Mouse (Mus musculus) neural tube, embryonic 11.5 days (tissue): Measurements from ENCODE around the gene Ikzf5. TPM values are rescaled to one million over a fixed set of nuclear protein-coding genes. Genes with fewer than 3 reads are reported as not detected.
A peak's percentile ranks its signal among the peaks of the same experiment; 100 is the strongest.
"Not testable (repeated sequence)": the region's sequence is repeated elsewhere in the genome, so short reads cannot be mapped to it uniquely, and the experiment has no call there.

Experiments used
- ATAC-seq: fragments of 200-750 bp; cut with Nextera tagmentation; 2 replicates; pipeline ENCODE4 v1.8.0; 2017; ENCODE audit warnings: moderate number of reproducible peaks, mild to moderate bottlenecking, moderate TSS enrichment, moderate library complexity; ENCODE audit not compliant: insufficient read depth, low FRiP score, low TSS enrichment
- DNase-seq: peaks from one replicate; pipeline ENCODE4 v3.0.0-alpha.2; 2015; ENCODE audit warnings: low spot score
- H3K27ac ChIP-seq: fragments of 300-500 bp; sonication (generic); 2 replicates; pipeline ENCODE4 v1.5.1; 2014; ENCODE audit warnings: low read depth, mild to moderate bottlenecking, low read length
- H3K27me3 ChIP-seq: fragments of 300-500 bp; sonication (generic); 2 replicates; pipeline ENCODE4 v1.6.1; 2014; ENCODE audit warnings: mild to moderate bottlenecking, low read length, mixed read lengths; ENCODE audit not compliant: control insufficient read depth, insufficient read depth
- H3K36me3 ChIP-seq: fragments of 300-500 bp; sonication (generic); 2 replicates; pipeline ENCODE4 v1.6.1; 2014; ENCODE audit warnings: mild to moderate bottlenecking, low read length, moderate library complexity, mixed read lengths; ENCODE audit not compliant: control insufficient read depth, insufficient read depth
- H3K4me1 ChIP-seq: fragments of 300-500 bp; sonication (generic); 2 replicates; pipeline ENCODE4 v1.6.1; 2014; ENCODE audit warnings: low read length, mixed read lengths; ENCODE audit not compliant: control insufficient read depth, insufficient read depth
- H3K4me2 ChIP-seq: fragments of 300-500 bp; sonication (generic); 2 replicates; pipeline ENCODE4 v1.6.1; 2014; ENCODE audit warnings: low read depth, mild to moderate bottlenecking, moderate library complexity
- H3K4me3 ChIP-seq: fragments of 300-500 bp; sonication (generic); 2 replicates; pipeline ENCODE4 v1.5.1; 2014; ENCODE audit warnings: low read depth, low read length
- H3K9ac ChIP-seq: fragments of 300-500 bp; sonication (generic); 2 replicates; pipeline ENCODE4 v1.6.1; 2014; ENCODE audit warnings: mild to moderate bottlenecking, low read length
- H3K9me3 ChIP-seq: fragments of 300-500 bp; sonication (generic); 2 replicates; pipeline ENCODE4 v1.6.1; 2016; ENCODE audit warnings: low read length; ENCODE audit not compliant: control insufficient read depth
- WGBS: fragments of 180-500 bp; shearing (Covaris S2); extraction: QIAGEN DNeasy Blood & Tissue Kit; methylation state at CpG from one replicate; pipeline ENCODE4 v1.1.7; 2014; 5-methylcytosine and 5-hydroxymethylcytosine counted together
- polyA plus RNA-seq: library from polyadenylated mRNA; unstranded; fragments of >200 nt; fragmentation: Nextera tagmentation; extraction: Ambion mirVana; gene quantifications from 2 replicates; pipeline ENCODE4 v1.2.1, GENCODE M21; 2014

Ikzf5 gene
- polyA plus RNA-seq, result 30.0 and 33.9 TPM in 2 replicates

DNA sequence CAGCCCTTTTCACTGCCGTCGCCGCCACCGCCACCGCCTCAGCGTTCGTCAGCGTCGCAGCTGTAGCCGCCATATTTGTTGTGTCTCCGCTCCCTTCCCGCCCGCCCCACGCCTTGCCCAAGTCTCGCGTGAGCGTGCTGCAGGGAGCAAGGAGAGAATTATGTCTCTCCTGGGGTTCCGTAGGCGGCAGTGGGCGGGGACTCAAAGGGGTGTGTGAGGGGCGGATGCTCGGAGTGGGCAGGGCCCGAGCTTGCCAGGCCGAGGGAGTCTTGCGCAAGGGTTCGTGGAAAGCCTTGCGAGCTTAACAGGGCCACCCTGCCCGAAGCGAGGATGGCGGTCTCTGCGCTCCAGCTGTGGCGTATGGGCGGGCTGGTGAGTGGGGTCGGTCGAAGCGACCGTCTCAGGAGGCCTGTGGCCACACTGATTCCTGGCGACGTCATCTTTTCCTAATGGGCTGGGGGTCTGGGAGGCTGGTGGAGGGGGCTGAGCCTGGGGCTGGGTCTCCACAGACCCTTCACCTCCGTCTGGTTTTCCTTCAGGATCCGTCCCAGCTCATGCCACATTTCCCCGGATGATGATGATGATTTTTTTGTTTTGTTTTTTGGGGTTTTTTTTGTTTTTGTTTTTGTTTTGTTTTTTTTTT is at the start of gene Ikzf5, which contains the start of gene Acadsb:
Ikzf5 (minus strand) TSS at position 106 of the 643 bp plus-strand sequence.
Acadsb (plus strand) TSS at position 186 of the 643 bp plus-strand sequence.
- H3K9ac ChIP-seq, result peak within 1 kb of the TSS; percentile 85
- peak; percentile 97 for ATAC-seq

DNA sequence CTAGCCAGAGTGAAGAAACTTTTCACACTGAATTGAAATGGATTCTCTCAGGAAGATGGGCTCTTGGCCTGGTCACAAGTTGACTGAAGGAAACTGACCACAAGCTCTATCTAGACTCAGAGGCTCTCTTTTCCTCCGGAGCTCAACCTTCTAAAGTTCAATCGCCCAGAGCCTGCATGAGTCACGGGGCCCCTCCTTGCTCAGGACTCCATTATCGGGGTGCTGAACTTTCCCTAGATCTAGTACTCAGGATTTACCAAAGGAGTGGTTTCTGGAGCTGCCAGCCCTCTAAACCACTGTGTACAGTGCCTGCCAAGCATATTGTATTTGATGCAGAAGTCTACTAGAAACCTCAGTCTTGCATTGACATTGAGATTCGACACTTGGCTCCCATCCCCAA is 46.4 kb upstream of the Ikzf5 start:
- no peak overlapping the region for H3K9ac ChIP-seq
- no peak for DNase-seq
- no peaks in the 10 kb centered on the region for H3K4me1 ChIP-seq
- no peak overlapping the region for H3K27ac ChIP-seq
- no peak for ATAC-seq
- H3K9me3 ChIP-seq, result no peaks in the 10 kb centered on the region
- 89% methylated on average over 5 of the region's 5 CpGs for WGBS
- no peak overlapping the region for H3K4me2 ChIP-seq
- no peak overlapping the region for H3K4me3 ChIP-seq
- H3K27me3 ChIP-seq, result no peaks in the 10 kb centered on the region
- H3K36me3 ChIP-seq, result no peaks in the 10 kb centered on the region

More for the DNA sequence above, at the start of gene Ikzf5, which contains the start of gene Acadsb:
- Histone ChIP-seq H3K27ac (peak within 1 kb of the TSS; percentile 50; the same call in 1 of the 2 replicates), H3K4me3 (peak within 1 kb of the TSS; percentile 80), H3K4me1 (peaks cover 15% of the 10 kb centered on the region; the same call in 1 of the 2 replicates), H3K36me3 (no peaks in the 10 kb centered on the region), H3K27me3 (no peaks in the 10 kb centered on the region), H3K9me3 (no peaks in the 10 kb centered on the region), H3K4me2 (peak within 1 kb of the TSS; percentile 70)
- DNase-seq, result peak; percentile 98
- WGBS, result under 1% methylated on average over 36 of the region's 42 CpGs

DNA sequence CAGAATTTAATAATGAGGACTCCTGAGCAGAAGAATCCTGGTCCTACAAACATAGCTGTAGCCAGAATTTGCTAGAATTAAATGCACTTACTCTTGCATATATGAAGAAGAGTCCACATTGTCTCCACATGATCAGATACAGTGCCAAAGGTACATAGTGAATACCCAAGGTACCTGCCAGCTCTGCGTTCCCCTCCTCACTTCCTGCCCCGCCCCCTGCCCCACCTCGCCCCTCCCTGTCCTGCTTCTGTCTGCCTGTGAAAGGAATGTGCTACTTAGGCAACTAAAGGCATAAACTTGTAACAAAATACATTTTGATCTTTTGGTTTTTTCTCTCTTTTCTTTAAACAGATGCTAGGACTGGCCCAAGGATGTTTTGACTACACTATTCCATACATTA is 26.7 kb upstream of the Ikzf5 start:
- no peak overlapping the region for H3K4me2 ChIP-seq
- H3K9ac ChIP-seq, result no peak overlapping the region
- DNase-seq, result no peak
- H3K9me3 ChIP-seq, result no peaks in the 10 kb centered on the region
- no peak overlapping the region for H3K27ac ChIP-seq
- H3K36me3 ChIP-seq, result no peaks in the 10 kb centered on the region
- 52% methylated on average over 3 of the region's 3 CpGs for WGBS
- no peaks in the 10 kb centered on the region for H3K4me1 ChIP-seq
- H3K27me3 ChIP-seq, result no peaks in the 10 kb centered on the region
- no peak overlapping the region for H3K4me3 ChIP-seq
- no peak for ATAC-seq

DNA sequence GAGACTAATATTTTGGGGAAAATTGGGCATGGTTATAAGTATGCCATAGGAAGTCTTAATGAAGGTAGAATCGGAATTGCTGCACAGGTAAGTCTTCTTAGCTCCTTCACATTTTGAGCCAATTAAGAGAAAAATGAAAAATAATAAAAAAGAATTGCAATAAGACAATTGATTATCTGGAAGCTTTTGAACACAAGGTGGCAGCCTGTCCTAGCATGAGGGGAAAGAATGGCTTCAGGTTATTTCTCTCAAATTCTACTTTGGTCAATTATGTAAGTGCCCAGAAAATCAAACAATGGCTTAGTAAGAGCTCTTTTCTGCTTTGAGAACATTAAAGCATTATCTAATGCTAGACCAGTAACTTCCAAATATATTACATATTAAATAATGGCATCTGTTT is 24.0 kb upstream of the Ikzf5 start:
- ATAC-seq, result no peak

DNA sequence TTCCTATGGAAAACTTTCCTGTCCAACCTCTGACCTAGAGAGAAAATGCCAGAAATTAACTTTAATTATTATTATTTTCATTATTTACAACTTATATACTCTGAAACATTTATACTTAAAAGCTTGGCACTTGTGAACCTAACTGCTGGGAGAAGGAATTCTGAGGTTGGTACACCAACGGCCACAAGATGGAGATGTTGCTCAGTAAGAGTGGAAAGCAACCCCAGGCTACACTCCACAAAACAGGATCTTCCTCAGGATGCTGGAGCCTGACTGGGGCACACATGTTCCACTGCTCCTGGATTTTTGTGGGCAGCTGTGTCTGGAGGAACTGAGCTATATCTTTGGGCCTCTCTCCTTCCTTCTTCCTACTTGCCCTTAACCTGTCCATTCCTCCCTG is 21.9 kb upstream of the Ikzf5 start:
- H3K4me1 ChIP-seq, result no peaks in the 10 kb centered on the region
- 18% methylated on average over 1 of the region's 1 CpGs for WGBS
- no peak overlapping the region for H3K4me3 ChIP-seq
- ATAC-seq (no peak; the same call in 1 of the 2 replicates), DNase-seq (peak; percentile 66)
- no peaks in the 10 kb centered on the region; the same call in 1 of the 2 replicates for H3K36me3 ChIP-seq
- H3K27ac ChIP-seq, result no peak overlapping the region
- no peak overlapping the region for H3K4me2 ChIP-seq
- H3K27me3 ChIP-seq, result no peaks in the 10 kb centered on the region
- no peaks in the 10 kb centered on the region for H3K9me3 ChIP-seq
- no peak overlapping the region for H3K9ac ChIP-seq

More for the DNA sequence above, 24.0 kb upstream of the Ikzf5 start:
- no peak overlapping the region for H3K4me2 ChIP-seq
- 80% methylated on average over 1 of the region's 1 CpGs for WGBS
- no peak for DNase-seq
- H3K9me3 ChIP-seq, result no peaks in the 10 kb centered on the region
- no peak overlapping the region for H3K27ac ChIP-seq
- no peak overlapping the region for H3K9ac ChIP-seq
- no peaks in the 10 kb centered on the region for H3K27me3 ChIP-seq
- H3K4me3 ChIP-seq, result no peak overlapping the region
- H3K4me1 ChIP-seq, result no peaks in the 10 kb centered on the region
- no peaks in the 10 kb centered on the region; the same call in 1 of the 2 replicates for H3K36me3 ChIP-seq

DNA sequence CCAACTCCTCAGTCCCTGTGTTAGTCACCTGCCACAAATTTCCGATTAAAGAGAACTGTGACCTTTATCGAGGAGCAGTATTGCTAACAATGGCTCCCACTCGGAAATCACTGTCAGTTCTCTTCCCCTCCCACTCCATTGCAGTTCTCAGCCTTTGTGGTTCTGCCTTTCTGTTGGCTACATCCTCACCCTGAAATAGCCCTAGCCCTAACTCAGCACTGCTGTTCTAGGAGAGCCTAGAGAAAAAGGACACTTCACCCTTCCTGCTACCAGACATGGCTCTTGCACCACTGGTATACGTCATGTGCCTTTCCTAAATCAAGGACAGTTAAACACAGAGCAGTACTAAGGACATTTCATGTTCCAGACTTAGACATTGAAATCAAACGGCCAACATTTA is 17.0 kb upstream of the Ikzf5 start:
- no peak overlapping the region for H3K4me2 ChIP-seq
- no peaks in the 10 kb centered on the region; the same call in 1 of the 2 replicates for H3K36me3 ChIP-seq
- ATAC-seq (no peak), DNase-seq (no peak)
- no peak overlapping the region for H3K27ac ChIP-seq
- WGBS, result 84% methylated on average over 5 of the region's 5 CpGs
- H3K4me3 ChIP-seq, result no peak overlapping the region
- no peaks in the 10 kb centered on the region for H3K27me3 ChIP-seq
- no peaks in the 10 kb centered on the region for H3K4me1 ChIP-seq
- no peaks in the 10 kb centered on the region for H3K9me3 ChIP-seq
- H3K9ac ChIP-seq, result no peak overlapping the region

DNA sequence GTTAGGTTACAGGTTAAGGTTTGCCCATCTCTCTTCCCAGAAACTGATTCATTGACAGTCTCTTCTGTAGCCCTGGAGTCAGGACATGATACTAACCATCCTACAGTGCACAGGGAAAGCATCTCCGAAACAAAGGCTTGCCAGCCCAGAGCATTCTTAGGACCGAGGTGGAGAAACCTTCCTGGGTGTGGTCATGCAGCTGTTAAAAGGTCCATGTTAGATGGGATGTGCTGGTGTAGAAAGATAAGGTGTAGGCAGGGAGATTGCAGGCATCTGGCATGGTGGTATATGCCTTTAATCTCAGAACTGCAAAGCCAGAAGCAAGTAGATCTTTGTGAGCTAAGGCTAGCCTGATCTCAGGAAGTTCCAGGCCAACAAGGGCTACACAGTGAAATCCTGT is 14.6 kb upstream of the Ikzf5 start:
- Histone ChIP-seq H3K9me3 (no peaks in the 10 kb centered on the region), H3K4me1 (no peaks in the 10 kb centered on the region), H3K4me2 (no peak overlapping the region), H3K27me3 (no peaks in the 10 kb centered on the region), H3K27ac (no peak overlapping the region), H3K4me3 (no peak overlapping the region), H3K9ac (no peak overlapping the region), H3K36me3 (no peaks in the 10 kb centered on the region)
- DNase-seq (no peak), ATAC-seq (no peak)
- 90% methylated on average over 2 of the region's 2 CpGs for WGBS

DNA sequence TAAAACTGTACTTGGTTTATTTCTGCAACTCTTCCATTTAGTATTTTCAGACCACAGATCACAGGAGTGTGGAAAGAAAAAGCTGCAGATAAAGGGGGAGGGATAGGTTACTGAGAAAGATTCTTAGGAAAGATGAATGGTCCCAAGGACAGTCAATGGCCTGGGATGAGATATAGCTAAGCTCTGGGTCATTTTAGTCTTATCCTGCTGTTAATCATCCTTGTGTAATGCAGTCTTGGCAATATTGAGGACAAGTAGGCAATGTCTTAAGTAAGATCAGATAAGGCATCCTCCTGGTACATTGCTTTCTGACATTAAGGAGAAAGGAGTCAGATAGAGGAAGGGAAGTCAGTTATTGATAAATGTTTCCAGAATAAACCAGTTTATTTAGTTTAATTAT is 7.3 kb upstream of the Ikzf5 start:
- no peaks in the 10 kb centered on the region for H3K27me3 ChIP-seq
- H3K9ac ChIP-seq, result no peak overlapping the region
- H3K9me3 ChIP-seq, result no peaks in the 10 kb centered on the region
- DNase-seq (no peak), ATAC-seq (no peak)
- H3K4me1 ChIP-seq, result no peaks in the 10 kb centered on the region
- no peak overlapping the region for H3K27ac ChIP-seq
- H3K4me2 ChIP-seq, result no peak overlapping the region
- no peak overlapping the region for H3K4me3 ChIP-seq
- no peaks in the 10 kb centered on the region for H3K36me3 ChIP-seq

DNA sequence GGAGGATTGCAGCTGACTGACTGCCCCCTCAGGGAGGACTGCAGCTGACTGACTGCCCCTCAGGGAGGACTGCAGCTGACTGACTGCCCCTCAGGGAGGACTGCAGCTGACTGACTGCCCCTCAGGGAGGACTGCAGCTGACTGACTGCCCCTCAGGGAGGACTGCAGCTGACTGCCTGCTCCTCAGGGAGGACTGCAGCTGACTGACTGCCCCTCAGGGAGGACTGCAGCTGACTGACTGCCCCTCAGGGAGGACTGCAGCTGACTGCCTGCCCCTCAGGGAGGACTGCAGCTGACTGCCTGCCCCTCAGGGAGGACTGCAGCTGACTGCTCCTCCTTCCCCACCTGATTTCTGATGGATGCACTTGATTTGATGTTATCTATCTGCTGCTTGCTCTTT is 6.4 kb upstream of the Ikzf5 start:
- not testable (repeated sequence) for ATAC-seq, H3K9me3 ChIP-seq

More for the DNA sequence above, 6.4 kb upstream of the Ikzf5 start:
- not testable (repeated sequence) for H3K27me3 ChIP-seq, H3K4me1 ChIP-seq, H3K4me3 ChIP-seq, H3K4me2 ChIP-seq, H3K36me3 ChIP-seq, H3K27ac ChIP-seq, H3K9ac ChIP-seq, DNase-seq
